Mouse (Mus musculus): Measurements from ENCODE around the gene Abhd6.
"Not testable (repeated sequence)": the region's sequence is repeated elsewhere in the genome, so short reads cannot be mapped to it uniquely, and the experiment has no call there.

Abhd6 gene

GRCm38 (mm10) chr14:7997255-7997696, 5.4 kb upstream of the Abhd6 start:
- in situ Hi-C loops (cut with MboI; ENCODE audit: unreplicated experiment in 2 of 2): no loop called here

- in situ Hi-C loops (cut with MboI; ENCODE audit: unreplicated experiment in 2 of 2): no loop called here
Measured at GRCm38 (mm10) chr14:7999030-7999429, 3.7 kb upstream of the Abhd6 start.

- in situ Hi-C loops (cut with MboI; ENCODE audit: unreplicated experiment in 2 of 2): no loop called here
Measured at GRCm38 (mm10) chr14:7999435-7999834, 3.3 kb upstream of the Abhd6 start.

GRCm38 (mm10) chr14:8000247-8000646, 2.5 kb upstream of the Abhd6 start:
- in situ Hi-C loops (cut with MboI; ENCODE audit: unreplicated experiment in 2 of 2): no loop called here

GRCm38 (mm10) chr14:8000831-8001685, 1.6 kb upstream of the Abhd6 start:
- in situ Hi-C loops (cut with MboI; ENCODE audit: unreplicated experiment in 2 of 2): no loop called here

- in situ Hi-C loops (cut with MboI; ENCODE audit: unreplicated experiment in 2 of 2): no loop called here
Measured at GRCm38 (mm10) chr14:8003093-8003670, 480 bp downstream of the Abhd6 start.

- in situ Hi-C loops (cut with MboI; ENCODE audit: unreplicated experiment in 2 of 2): no loop called here
Measured at GRCm38 (mm10) chr14:8003727-8004670, 1.3 kb downstream of the Abhd6 start.

- in situ Hi-C loops (cut with MboI; ENCODE audit: unreplicated experiment in 2 of 2): not testable (repeated sequence)
Measured at GRCm38 (mm10) chr14:8006061-8006460, 3.4 kb downstream of the Abhd6 start.

- in situ Hi-C loops (cut with MboI; ENCODE audit: unreplicated experiment in 2 of 2): no loop called here
Measured at GRCm38 (mm10) chr14:8007084-8007483, 4.4 kb downstream of the Abhd6 start.

GRCm38 (mm10) chr14:8007486-8007885, 4.8 kb downstream of the Abhd6 start:
- in situ Hi-C loops (cut with MboI; ENCODE audit: unreplicated experiment in 2 of 2): no loop called here

GRCm38 (mm10) chr14:8007923-8008322, 5.2 kb downstream of the Abhd6 start:
- in situ Hi-C loops (cut with MboI; ENCODE audit: unreplicated experiment in 2 of 2): no loop called here

- in situ Hi-C loops (cut with MboI; ENCODE audit: unreplicated experiment in 2 of 2): no loop called here
Measured at GRCm38 (mm10) chr14:8011297-8011696, 8.6 kb downstream of the Abhd6 start.

GRCm38 (mm10) chr14:8011938-8012337, 9.2 kb downstream of the Abhd6 start:
- in situ Hi-C loops (cut with MboI; ENCODE audit: unreplicated experiment in 2 of 2): no loop called here

GRCm38 (mm10) chr14:8015756-8016155, 13.1 kb downstream of the Abhd6 start:
- in situ Hi-C loops (cut with MboI; ENCODE audit: unreplicated experiment in 2 of 2): no loop called here

GRCm38 (mm10) chr14:8016276-8016675, 13.6 kb downstream of the Abhd6 start:
- in situ Hi-C loops (cut with MboI; ENCODE audit: unreplicated experiment in 2 of 2): no loop called here

GRCm38 (mm10) chr14:8016951-8017350, 14.2 kb downstream of the Abhd6 start:
- in situ Hi-C loops (cut with MboI; ENCODE audit: unreplicated experiment in 2 of 2): no loop called here

- in situ Hi-C loops (cut with MboI; ENCODE audit: unreplicated experiment in 2 of 2): no loop called here
Measured at GRCm38 (mm10) chr14:8020011-8020410, 17.3 kb downstream of the Abhd6 start.

- in situ Hi-C loops (cut with MboI; ENCODE audit: unreplicated experiment in 2 of 2): no loop called here
Measured at GRCm38 (mm10) chr14:8020546-8020945, 17.8 kb downstream of the Abhd6 start.

- in situ Hi-C loops (cut with MboI; ENCODE audit: unreplicated experiment in 2 of 2): no loop called here
Measured at GRCm38 (mm10) chr14:8024469-8024868, 21.8 kb downstream of the Abhd6 start.

- in situ Hi-C loops (cut with MboI; ENCODE audit: unreplicated experiment in 2 of 2): no loop called here
Measured at GRCm38 (mm10) chr14:8024936-8025335, 22.2 kb downstream of the Abhd6 start.
